In genomic region chr14:48853479-48854187, GRCm38 (mm10) we compare ENCODE assay signal across 13 mouse cellular contexts.
DNase-seq lines count a peak whose midpoint lies in the region; ATAC-seq and TF ChIP-seq lines count a peak whose summit lies in the region.
"Had no signal": no experiment of that assay in that cellular context is flagged by ENCODE, and none has a peak within 500 bp of the region (broad histone marks: within the 10 kb centered on the region; RNA-seq: fewer than 3 reads in every experiment).

No protein-coding gene starts in this region.

- peak overlapping the region; percentile 9; the same call in 1 of the 2 replicates for H3K4me3 ChIP-seq in midbrain, embryonic 10.5 days
- H3K4me3 ChIP-seq in midbrain, postnatal 0 days (ENCODE audit: low read depth, low read length), result no peak overlapping the region
- H3K4me3 ChIP-seq in embryonic facial prominence, embryonic 11.5 days (ENCODE audit: low read depth, low read length), result no peak overlapping the region
- H3K4me3 ChIP-seq in forebrain, embryonic 16.5 days (replicated peaks; ENCODE audit: low read length), result no peak overlapping the region
- no peak overlapping the region for H3K4me3 ChIP-seq in neural tube, embryonic 13.5 days

- H3K36me3 ChIP-seq in midbrain, embryonic 10.5 days, result no peaks in the 10 kb centered on the region
- no peaks in the 10 kb centered on the region for H3K36me3 ChIP-seq in midbrain, postnatal 0 days (ENCODE audit: insufficient read depth, low read length)
- H3K36me3 ChIP-seq in embryonic facial prominence, embryonic 11.5 days (replicated peaks; ENCODE audit: control insufficient read depth, insufficient read depth, low read depth, low read length), result no peaks in the 10 kb centered on the region
- no peaks in the 10 kb centered on the region for H3K36me3 ChIP-seq in forebrain, embryonic 16.5 days (ENCODE audit: control insufficient read depth, insufficient read depth)
- H3K36me3 ChIP-seq in neural tube, embryonic 13.5 days, result no peaks in the 10 kb centered on the region
- H3K36me3 ChIP-seq: heart, embryonic 15.5 days; stomach, embryonic 15.5 days had no signal

- no peak overlapping the region for H3K4me2 ChIP-seq in midbrain, postnatal 0 days (ENCODE audit: low read depth, low read length, poor library complexity, severe bottlenecking)
- H3K4me2 ChIP-seq in embryonic facial prominence, embryonic 11.5 days (ENCODE audit: low read depth, low read length), result no peak overlapping the region
- H3K4me2 ChIP-seq in forebrain, embryonic 16.5 days (ENCODE audit: low read length), result no peak overlapping the region
- peak overlapping the region; percentile 53; the same call in 1 of the 2 replicates for H3K4me2 ChIP-seq in neural tube, embryonic 13.5 days

- H3K27me3 ChIP-seq in midbrain, embryonic 10.5 days (ENCODE audit: low read depth, poor library complexity, severe bottlenecking), result no peaks in the 10 kb centered on the region
- 0 out of 2 replicates have a peak, but pooled peaks cover 3% of the 10 kb centered on the region for H3K27me3 ChIP-seq in midbrain, postnatal 0 days (ENCODE audit: insufficient read depth, low read length)
- no peaks in the 10 kb centered on the region for H3K27me3 ChIP-seq in embryonic facial prominence, embryonic 11.5 days (ENCODE audit: control insufficient read depth, insufficient read depth, low read length)
- H3K27me3 ChIP-seq in forebrain, embryonic 16.5 days (replicated peaks; ENCODE audit: control insufficient read depth, insufficient read depth, low read length), result peaks cover 4% of the 10 kb centered on the region; the same call in 1 of the 2 replicates
- peaks cover 23% of the 10 kb centered on the region for H3K27me3 ChIP-seq in neural tube, embryonic 13.5 days
- H3K27me3 ChIP-seq: stomach, embryonic 15.5 days had no signal

- H3K9me3 ChIP-seq in midbrain, embryonic 10.5 days (replicated peaks), result no peaks in the 10 kb centered on the region
- no peaks in the 10 kb centered on the region for H3K9me3 ChIP-seq in midbrain, postnatal 0 days (ENCODE audit: low read length)
- no peaks in the 10 kb centered on the region for H3K9me3 ChIP-seq in embryonic facial prominence, embryonic 11.5 days (replicated peaks; ENCODE audit: control insufficient read depth, low read length)
- H3K9me3 ChIP-seq in forebrain, embryonic 16.5 days (ENCODE audit: control insufficient read depth, low read length), result no peaks in the 10 kb centered on the region
- H3K9me3 ChIP-seq in neural tube, embryonic 13.5 days, result no peaks in the 10 kb centered on the region
- H3K9me3 ChIP-seq: heart, embryonic 15.5 days; stomach, embryonic 15.5 days had no signal

- no peak overlapping the region for H3K9ac ChIP-seq in midbrain, postnatal 0 days (replicated peaks; ENCODE audit: low read length, poor library complexity, severe bottlenecking)
- no peak overlapping the region for H3K9ac ChIP-seq in embryonic facial prominence, embryonic 11.5 days (replicated peaks; ENCODE audit: low read length)
- no peak overlapping the region for H3K9ac ChIP-seq in forebrain, embryonic 16.5 days (replicated peaks; ENCODE audit: low read depth, low read length)
- H3K9ac ChIP-seq in neural tube, embryonic 13.5 days, result no peak overlapping the region
- H3K9ac ChIP-seq: heart, embryonic 15.5 days; stomach, embryonic 15.5 days had no signal

- TF ChIP-seq CTCF in midbrain, postnatal 0 days (IDR thresholded peaks at IDR 0.05), result no peak

- peaks cover 45% of the 10 kb centered on the region for H3K4me1 ChIP-seq in midbrain, embryonic 10.5 days
- H3K4me1 ChIP-seq in midbrain, postnatal 0 days (ENCODE audit: insufficient read depth, low read length), result no peaks in the 10 kb centered on the region
- H3K4me1 ChIP-seq in embryonic facial prominence, embryonic 11.5 days (ENCODE audit: control insufficient read depth, insufficient read depth, low read length), result no peaks in the 10 kb centered on the region
- peaks cover 18% of the 10 kb centered on the region for H3K4me1 ChIP-seq in forebrain, embryonic 16.5 days (replicated peaks; ENCODE audit: control insufficient read depth, insufficient read depth, low read length)
- no peaks in the 10 kb centered on the region; the same call in 1 of the 2 replicates for H3K4me1 ChIP-seq in neural tube, embryonic 13.5 days (replicated peaks)
- H3K4me1 ChIP-seq: heart, embryonic 15.5 days; stomach, embryonic 15.5 days had no signal

- no peak for ATAC-seq in midbrain, postnatal 0 days (ENCODE audit: low FRiP score)
- ATAC-seq in embryonic facial prominence, embryonic 11.5 days (replicated peaks; ENCODE audit: insufficient number of reproducible peaks, low FRiP score, low TSS enrichment, low read depth), result no peak
- ATAC-seq in forebrain, embryonic 16.5 days, result peak; percentile 30; the same call in 1 of the 2 replicates
- ATAC-seq in neural tube, embryonic 13.5 days (ENCODE audit: low read depth), result no peak

- peak overlapping the region; percentile 89 for H3K27ac ChIP-seq in midbrain, embryonic 10.5 days (replicated peaks)
- no peak overlapping the region for H3K27ac ChIP-seq in midbrain, postnatal 0 days (ENCODE audit: low read depth, low read length)
- no peak overlapping the region for H3K27ac ChIP-seq in embryonic facial prominence, embryonic 11.5 days (replicated peaks; ENCODE audit: low read depth, low read length)
- no peak overlapping the region for H3K27ac ChIP-seq in forebrain, embryonic 16.5 days (ENCODE audit: low read length)
- no peak overlapping the region for H3K27ac ChIP-seq in neural tube, embryonic 13.5 days (replicated peaks)
- H3K27ac ChIP-seq: heart, embryonic 15.5 days; stomach, embryonic 15.5 days had no signal

- 20% methylated on average over 7 of the region's 7 CpGs for WGBS in midbrain, embryonic 10.5 days
- WGBS in midbrain, postnatal 0 days, result 26% methylated on average over 7 of the region's 7 CpGs
- 31% methylated on average over 7 of the region's 7 CpGs for WGBS in embryonic facial prominence, embryonic 11.5 days
- 12% methylated on average over 7 of the region's 7 CpGs for WGBS in forebrain, embryonic 16.5 days
- 29% methylated on average over 7 of the region's 7 CpGs for WGBS in neural tube, embryonic 13.5 days

- DNase-seq in midbrain, embryonic 10.5 days (ENCODE audit: low spot score), result peak; percentile 63
- no peak for DNase-seq in midbrain, postnatal 0 days (ENCODE audit: low spot score)
- DNase-seq in embryonic facial prominence, embryonic 11.5 days (ENCODE audit: low spot score), result peak; percentile 27
- DNase-seq in B cell, adult 2 months, result no peak
- DNase-seq in lung, postnatal 36 days, result no peak
- DNase-seq: adrenal gland, adult 2 months; gastrocnemius, postnatal 25 days; kidney, adult 11 months; thymus, postnatal 4 days had no signal

Comparison
In these comparisons a context has a peak if more than half of its experiments do, and no peak if none do; other contexts are left out.
1. DNase-seq: peak in midbrain, embryonic 10.5 days (single experiment) and embryonic facial prominence, embryonic 11.5 days (single experiment); none in midbrain, postnatal 0 days (single experiment), B cell, adult 2 months (0 of 2) and lung, postnatal 36 days (single experiment).